Mouse (Mus musculus) ES-E14 (cell line): ENCODE measurements at regions not wholly inside any gene's neighbourhood (a gene's known extent, or its start where the extent isn't known, plus 50 kb on each side); places are given as distances from the start of the nearest gene placed in this dataset.
A peak's percentile ranks its signal among the peaks of the same experiment; 100 is the strongest.
"Not testable (repeated sequence)": the region's sequence is repeated elsewhere in the genome, so short reads cannot be mapped to it uniquely, and the experiment has no call there.

Experiments used
- DNase-seq: peaks from one replicate; pipeline ENCODE4 v3.0.0-alpha.2; 2013; ENCODE audit warnings: low read depth, low spot score
- H3K27ac ChIP-seq: 2 replicates; pipeline ENCODE4 v1.5.1; 2012; ENCODE audit warnings: low read depth, mild to moderate bottlenecking, low read length, moderate library complexity, mixed read lengths; ENCODE audit not compliant: poor library complexity, insufficient read depth, severe bottlenecking
- H3K36me3 ChIP-seq: 2 replicates; pipeline ENCODE4 v1.6.1; 2012; ENCODE audit warnings: mild to moderate bottlenecking, low read length, moderate library complexity, mixed read lengths; ENCODE audit not compliant: control insufficient read depth, poor library complexity, insufficient read depth, severe bottlenecking
- H3K4me1 ChIP-seq, 2 experiments: fragments of 150-350 bp in 1 of 2; sonication (generic) in 1 of 2; 2 replicates each; pipeline ENCODE4 v1.6.1; 2012; ENCODE audit warnings: low read length in 2 of 2, mild to moderate bottlenecking in 1 of 2, mixed read lengths in 1 of 2; ENCODE audit not compliant: control insufficient read depth in 2 of 2, insufficient read depth in 2 of 2, poor library complexity in 1 of 2
- H3K4me3 ChIP-seq, 2 experiments: fragments of 150-350 bp in 1 of 2; sonication (generic) in 1 of 2; 2 replicates each; pipeline ENCODE4 v1.5.1; 2012; ENCODE audit warnings: low read length in 2 of 2, low read depth in 1 of 2, mild to moderate bottlenecking in 1 of 2, mixed read lengths in 1 of 2; ENCODE audit not compliant: insufficient read depth in 1 of 2, poor library complexity in 1 of 2, severe bottlenecking in 1 of 2
- H3K9ac ChIP-seq: 2 replicates; pipeline ENCODE4 v1.6.1; 2012; ENCODE audit warnings: low read depth, mild to moderate bottlenecking, low read length, mixed read lengths; ENCODE audit not compliant: poor library complexity, insufficient read depth, severe bottlenecking
- H3K9me3 ChIP-seq: fragments of 150-350 bp; sonication (generic); 2 replicates; pipeline ENCODE4 v1.6.1; 2012; ENCODE audit warnings: low read depth, mild to moderate bottlenecking, low read length; ENCODE audit not compliant: control insufficient read depth, insufficient read depth
- CHD2 ChIP-seq: IDR thresholded peaks from 2 replicates; pipeline ENCODE4 v1.6.1; 2014; ENCODE audit warnings: mild to moderate bottlenecking, low read depth, low read length, inconsistent platforms
- HCFC1 ChIP-seq: IDR thresholded peaks from 2 replicates; pipeline ENCODE4 v1.6.1; 2012; ENCODE audit warnings: low read length, inconsistent platforms, borderline replicate concordance; ENCODE audit not compliant: insufficient read depth
- MAFK ChIP-seq: IDR thresholded peaks from 2 replicates; pipeline ENCODE4 v1.6.1; 2014; ENCODE audit warnings: mild to moderate bottlenecking, low read depth, low read length, inconsistent platforms; ENCODE audit not compliant: insufficient read depth
- ZC3H11A ChIP-seq: IDR thresholded peaks from 2 replicates; pipeline ENCODE4 v1.6.1; 2012; ENCODE audit warnings: low read depth, mild to moderate bottlenecking, inconsistent platforms, low read length, borderline replicate concordance
- ZNF384 ChIP-seq: IDR thresholded peaks from 2 replicates; pipeline ENCODE4 v1.6.1; 2012; ENCODE audit warnings: low read depth, low read length, inconsistent platforms
- in situ Hi-C, 2 experiments: fragments of 600-800 bp; cut with MboI; formaldehyde crosslinking; loops; one replicate each; pipeline ENCODE4 v1.15.1; 2025; ENCODE audit warnings: low sequenced_read_pairs in 2 of 2, inconsistent platforms in 1 of 2; ENCODE audit not compliant: unreplicated experiment in 2 of 2

DNA sequence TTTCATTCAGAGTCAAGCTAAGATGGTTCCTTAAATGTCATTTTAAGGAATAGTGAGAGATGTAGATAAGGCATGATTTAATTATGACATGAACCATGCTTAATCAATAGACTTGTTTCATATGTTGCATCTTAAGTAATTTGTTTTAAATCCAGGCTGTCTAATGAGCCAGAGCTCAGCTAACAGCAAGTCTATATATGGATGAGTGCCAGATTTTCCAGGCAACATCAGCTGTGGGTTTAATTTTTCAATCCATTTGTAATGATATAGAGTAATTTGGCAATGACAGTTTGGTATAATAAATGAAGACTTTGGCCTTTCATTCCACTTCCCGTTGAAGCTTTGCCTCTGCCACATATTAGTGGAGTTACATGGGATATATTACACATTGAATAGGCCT lies 677.3 kb upstream of the Sorcs1 start:
- no peak overlapping the region for H3K27ac ChIP-seq

DNA sequence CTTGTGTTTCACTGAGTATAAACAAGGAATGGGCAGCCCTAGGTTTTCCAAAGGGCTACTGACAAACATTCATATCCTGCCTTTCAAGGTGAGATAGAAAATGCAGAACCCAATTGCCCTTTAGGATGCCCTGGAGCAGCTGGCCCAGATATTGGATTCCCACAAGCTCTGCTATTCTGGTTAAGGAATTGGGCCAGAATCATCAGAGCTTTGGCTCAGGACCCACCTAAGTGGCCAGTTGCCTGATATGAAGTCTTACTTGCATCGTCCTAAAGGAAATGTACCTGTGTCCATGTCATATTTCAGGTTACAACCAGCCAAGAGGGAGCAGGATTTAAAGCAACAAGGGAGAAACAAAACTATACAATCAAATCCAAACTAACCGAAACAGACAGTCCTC lies 662.0 kb upstream of the Sorcs1 start:
- TF ChIP-seq MAFK (no peak), ZC3H11A (no peak), ZNF384 (no peak), HCFC1 (no peak)
- no peaks in the 10 kb centered on the region for H3K9me3 ChIP-seq
- in situ Hi-C loops = no loop called here
- H3K4me3 ChIP-seq = no peak overlapping the region
- no peak overlapping the region for H3K27ac ChIP-seq
- no peak for DNase-seq
- H3K36me3 ChIP-seq = no peaks in the 10 kb centered on the region
- no peaks in the 10 kb centered on the region for H3K4me1 ChIP-seq
- H3K9ac ChIP-seq = no peak overlapping the region

More for the DNA sequence above, 677.3 kb upstream of the Sorcs1 start:
- H3K9ac ChIP-seq = no peak overlapping the region
- no peaks in the 10 kb centered on the region for H3K4me1 ChIP-seq
- H3K9me3 ChIP-seq = no peaks in the 10 kb centered on the region
- H3K36me3 ChIP-seq = no peaks in the 10 kb centered on the region
- DNase-seq = no peak
- in situ Hi-C loops = no loop called here
- H3K4me3 ChIP-seq = no peak overlapping the region
- TF ChIP-seq CHD2 = no peak
- TF ChIP-seq MAFK = no peak
- no peak for TF ChIP-seq ZNF384
- no peak for TF ChIP-seq HCFC1
- no peak for TF ChIP-seq ZC3H11A

DNA sequence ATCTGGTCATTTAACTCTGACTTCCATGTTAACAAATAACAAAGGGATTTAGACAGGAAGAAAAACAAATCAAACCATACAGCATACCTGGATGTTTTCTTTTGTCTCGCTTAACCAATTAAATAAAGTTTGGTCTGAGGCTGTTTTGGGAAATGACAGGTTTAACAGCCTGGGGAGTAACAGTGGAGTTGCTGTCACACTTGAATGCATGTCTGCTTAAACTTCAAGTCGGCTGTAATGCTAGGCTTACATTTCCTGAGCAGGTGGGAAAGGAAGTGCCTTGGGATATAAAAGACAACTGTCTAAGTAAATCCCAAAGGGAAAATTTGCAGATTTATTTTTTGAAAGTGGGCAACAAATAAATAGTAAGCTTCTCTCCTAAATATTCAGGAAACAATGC lies 651.6 kb upstream of the Sorcs1 start:
- in situ Hi-C loops = no loop called here
- no peaks in the 10 kb centered on the region for H3K4me1 ChIP-seq
- no peak for DNase-seq
- H3K9me3 ChIP-seq = no peaks in the 10 kb centered on the region
- no peak overlapping the region for H3K9ac ChIP-seq
- no peak overlapping the region for H3K27ac ChIP-seq
- no peaks in the 10 kb centered on the region for H3K36me3 ChIP-seq
- H3K4me3 ChIP-seq = no peak overlapping the region
- no peak for TF ChIP-seq ZC3H11A
- no peak for TF ChIP-seq HCFC1
- no peak for TF ChIP-seq CHD2
- no peak for TF ChIP-seq MAFK
- TF ChIP-seq ZNF384 = no peak

DNA sequence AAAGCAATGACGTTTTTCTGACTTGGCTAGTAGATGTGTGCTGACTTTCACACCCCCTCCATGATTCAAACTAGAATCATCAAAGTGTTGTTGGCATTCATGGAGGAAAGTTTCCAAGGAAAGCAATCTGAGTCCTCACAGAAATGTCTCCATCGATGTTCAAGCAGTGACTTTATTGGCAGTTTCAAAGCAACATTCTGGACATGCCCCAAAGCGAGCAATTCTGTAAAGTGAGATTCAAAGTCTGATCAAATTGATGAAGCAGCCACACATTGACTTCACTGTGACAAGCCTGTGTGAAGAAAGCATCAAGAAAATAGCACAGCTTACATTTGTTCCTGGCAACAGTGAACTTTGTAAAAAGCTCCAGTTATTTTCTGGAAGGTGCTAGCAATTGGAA lies 625.3 kb upstream of the Sorcs1 start:
- H3K27ac ChIP-seq = no peak overlapping the region
- no peak for DNase-seq
- no peaks in the 10 kb centered on the region for H3K36me3 ChIP-seq
- no peak for TF ChIP-seq CHD2
- TF ChIP-seq HCFC1 = no peak
- TF ChIP-seq MAFK = no peak
- no peak for TF ChIP-seq ZNF384
- TF ChIP-seq ZC3H11A = no peak
- H3K9me3 ChIP-seq = no peaks in the 10 kb centered on the region
- H3K4me3 ChIP-seq = no peak overlapping the region
- no peaks in the 10 kb centered on the region for H3K4me1 ChIP-seq
- in situ Hi-C loops = no loop called here
- H3K9ac ChIP-seq = no peak overlapping the region

DNA sequence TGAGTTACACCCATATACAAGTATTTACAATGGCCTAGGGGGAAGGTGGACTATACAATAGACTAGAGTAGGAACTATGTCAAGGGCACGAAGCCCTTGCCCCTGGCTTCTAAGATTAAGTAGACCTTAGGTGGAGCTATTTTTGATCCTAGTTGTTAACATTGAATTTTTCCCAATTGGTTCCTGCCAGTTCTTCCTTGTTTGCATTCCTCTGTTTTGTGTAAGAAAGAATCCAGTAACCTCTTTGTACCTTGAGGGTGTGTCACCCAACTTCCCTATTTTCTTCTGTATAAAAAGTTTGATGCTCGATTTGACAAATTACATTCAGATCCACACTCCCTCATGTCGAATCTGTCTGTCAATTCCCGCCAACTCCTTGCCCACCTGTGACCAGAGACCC lies 618.2 kb upstream of the Sorcs1 start:
- not testable (repeated sequence) for H3K4me1 ChIP-seq

More for the DNA sequence above, 618.2 kb upstream of the Sorcs1 start:
- H3K9me3 ChIP-seq, H3K27ac ChIP-seq, H3K4me3 ChIP-seq, in situ Hi-C loops, H3K36me3 ChIP-seq, H3K9ac ChIP-seq: not testable (repeated sequence)
- peak; percentile 17 for DNase-seq
